Mouse (Mus musculus) embryonic facial prominence, embryonic 14.5 days (tissue): ENCODE data around the gene Col6a5. TPM values are rescaled to one million over a fixed set of nuclear protein-coding genes. Genes with fewer than 3 reads are reported as not detected.

Experiments
- ATAC-seq: fragments of 200-750 bp; cut with Nextera tagmentation; 2 replicates; pipeline ENCODE4 v1.8.0; 2017; ENCODE audit warnings: low read depth, moderate number of reproducible peaks, moderate TSS enrichment
- DNase-seq: peaks from one replicate; pipeline ENCODE4 v3.0.0-alpha.2; 2015; ENCODE audit warnings: low spot score
- H3K27ac ChIP-seq: fragments of 300-500 bp; sonication (generic); replicated peaks from 2 replicates; pipeline ENCODE4 v1.5.1; 2014; ENCODE audit warnings: low read depth, mild to moderate bottlenecking, low read length, moderate library complexity
- H3K27me3 ChIP-seq: fragments of 300-500 bp; sonication (generic); replicated peaks from 2 replicates; pipeline ENCODE4 v1.6.1; 2014; ENCODE audit warnings: low read length; ENCODE audit not compliant: control insufficient read depth, insufficient read depth
- H3K36me3 ChIP-seq: fragments of 300-500 bp; sonication (generic); 2 replicates; pipeline ENCODE4 v1.6.1; 2014; ENCODE audit warnings: low read length, mixed read lengths; ENCODE audit not compliant: control insufficient read depth, insufficient read depth
- H3K4me1 ChIP-seq: fragments of 300-500 bp; sonication (generic); 2 replicates; pipeline ENCODE4 v1.6.1; 2014; ENCODE audit warnings: antibody characterized with exemption, low read length; ENCODE audit not compliant: control insufficient read depth, insufficient read depth
- H3K4me2 ChIP-seq: fragments of 300-500 bp; sonication (generic); 2 replicates; pipeline ENCODE4 v1.6.1; 2014; ENCODE audit warnings: low read depth, mild to moderate bottlenecking, low read length, moderate library complexity, mixed read lengths
- H3K4me3 ChIP-seq: fragments of 300-500 bp; sonication (generic); 2 replicates; pipeline ENCODE4 v1.5.1; 2014; ENCODE audit warnings: low read depth, mild to moderate bottlenecking, low read length
- H3K9ac ChIP-seq: fragments of 300-500 bp; sonication (generic); 2 replicates; pipeline ENCODE4 v1.6.1; 2014; ENCODE audit warnings: low read depth, mild to moderate bottlenecking, low read length, moderate library complexity, mixed read lengths
- H3K9me3 ChIP-seq: fragments of 300-500 bp; sonication (generic); 2 replicates; pipeline ENCODE4 v1.6.1; 2016; ENCODE audit warnings: low read length; ENCODE audit not compliant: control insufficient read depth
- WGBS: fragments of 180-500 bp; shearing (Covaris S2); extraction: QIAGEN DNeasy Blood & Tissue Kit; methylation state at CpG from one replicate; pipeline ENCODE4 v1.1.7; 2014; 5-methylcytosine and 5-hydroxymethylcytosine counted together
- polyA plus RNA-seq: library from polyadenylated mRNA; unstranded; fragments of >200 nt; fragmentation: Nextera tagmentation; extraction: Ambion mirVana; gene quantifications from 2 replicates; pipeline ENCODE4 v1.2.1, GENCODE M21; 2014

The Col6a5 gene
- polyA plus RNA-seq, 1 experiment from 2014 or later: 0.17 TPM

GRCm38 (mm10) chr9:105827791-105828385 is 132.6 kb downstream of the Col6a5 start, which contains the start of gene Col6a6:
Gene Col6a6 (minus strand): TSS chr9:105828160.
- H3K27me3 ChIP-seq: no peaks in the 10 kb centered on the region
- H3K4me3 ChIP-seq: peak within 1 kb of the TSS; percentile 21
- H3K4me2 ChIP-seq: peak within 1 kb of the TSS; percentile 49
- WGBS: 14% methylated on average over 19 of the region's 20 CpGs
- DNase-seq: peak; percentile 34
- no peak within 1 kb of the TSS for H3K27ac ChIP-seq
- no peaks in the 10 kb centered on the region for H3K9me3 ChIP-seq
- H3K36me3 ChIP-seq: no peaks in the 10 kb centered on the region
- ATAC-seq: 0 out of 2 replicates have a peak, but pooled peaks have one; percentile 37
- H3K4me1 ChIP-seq: peaks cover 10% of the 10 kb centered on the region
- peak within 1 kb of the TSS; percentile 45 for H3K9ac ChIP-seq

GRCm38 (mm10) chr9:105827076-105827647 is 133.3 kb downstream of the Col6a5 start:
- H3K4me2 ChIP-seq: peak overlapping the region; percentile 24
- WGBS: 52% methylated on average over 8 of the region's 8 CpGs
- no peak overlapping the region for H3K9ac ChIP-seq
- peaks cover 10% of the 10 kb centered on the region for H3K4me1 ChIP-seq
- no peak for DNase-seq
- H3K27ac ChIP-seq: no peak overlapping the region
- H3K27me3 ChIP-seq: no peaks in the 10 kb centered on the region
- H3K36me3 ChIP-seq: no peaks in the 10 kb centered on the region
- H3K4me3 ChIP-seq: no peak overlapping the region
- ATAC-seq: no peak
- H3K9me3 ChIP-seq: no peaks in the 10 kb centered on the region

DNA sequence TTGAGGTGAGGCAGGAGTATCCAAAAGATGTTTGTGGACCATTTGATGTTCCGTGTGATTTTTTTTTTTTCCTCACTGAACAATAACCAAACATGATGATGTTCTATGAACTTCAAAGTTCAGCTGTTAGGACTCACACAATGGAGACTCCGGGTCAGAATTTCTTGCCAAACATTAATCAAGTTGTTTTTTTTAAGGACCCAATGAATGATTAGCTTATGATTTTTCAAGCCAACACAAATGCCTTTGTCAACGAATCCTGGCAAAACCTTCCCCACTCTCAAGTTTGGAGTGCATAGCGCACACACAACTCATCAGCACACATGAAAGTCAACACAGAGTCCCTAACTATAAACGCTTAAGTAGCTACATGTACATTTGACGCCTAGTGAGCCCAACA is 139.7 kb downstream of the Col6a5 start:
- H3K9ac ChIP-seq: no peak overlapping the region
- no peak for ATAC-seq
- no peak for DNase-seq
- H3K27ac ChIP-seq: no peak overlapping the region
- H3K27me3 ChIP-seq: no peaks in the 10 kb centered on the region
- no peaks in the 10 kb centered on the region for H3K4me1 ChIP-seq
- no peak overlapping the region for H3K4me3 ChIP-seq
- H3K36me3 ChIP-seq: no peaks in the 10 kb centered on the region
- no peak overlapping the region for H3K4me2 ChIP-seq
- 85% methylated on average over 6 of the region's 6 CpGs for WGBS
- no peaks in the 10 kb centered on the region for H3K9me3 ChIP-seq

GRCm38 (mm10) chr9:105819155-105819709 is 141.2 kb downstream of the Col6a5 start:
- 74% methylated on average over 29 of the region's 29 CpGs for WGBS

GRCm38 (mm10) chr9:105814436-105814835 is 146.0 kb downstream of the Col6a5 start:
- H3K27me3 ChIP-seq: no peaks in the 10 kb centered on the region
- H3K27ac ChIP-seq: no peak overlapping the region
- DNase-seq (no peak), ATAC-seq (no peak)
- H3K9ac ChIP-seq: no peak overlapping the region
- 87% methylated on average over 5 of the region's 5 CpGs for WGBS
- 0 out of 2 replicates have a peak, but pooled peaks cover 4% of the 10 kb centered on the region for H3K4me1 ChIP-seq
- no peak overlapping the region for H3K4me3 ChIP-seq
- H3K4me2 ChIP-seq: no peak overlapping the region
- H3K36me3 ChIP-seq: no peaks in the 10 kb centered on the region
- H3K9me3 ChIP-seq: no peaks in the 10 kb centered on the region

More at GRCm38 (mm10) chr9:105819155-105819709, 141.2 kb downstream of the Col6a5 start:
- no peak overlapping the region for H3K4me3 ChIP-seq
- H3K36me3 ChIP-seq: no peaks in the 10 kb centered on the region
- no peak for DNase-seq
- H3K27ac ChIP-seq: no peak overlapping the region
- H3K9me3 ChIP-seq: no peaks in the 10 kb centered on the region
- H3K4me1 ChIP-seq: no peaks in the 10 kb centered on the region
- no peak overlapping the region for H3K9ac ChIP-seq
- no peak for ATAC-seq
- H3K27me3 ChIP-seq: no peaks in the 10 kb centered on the region
- H3K4me2 ChIP-seq: no peak overlapping the region

DNA sequence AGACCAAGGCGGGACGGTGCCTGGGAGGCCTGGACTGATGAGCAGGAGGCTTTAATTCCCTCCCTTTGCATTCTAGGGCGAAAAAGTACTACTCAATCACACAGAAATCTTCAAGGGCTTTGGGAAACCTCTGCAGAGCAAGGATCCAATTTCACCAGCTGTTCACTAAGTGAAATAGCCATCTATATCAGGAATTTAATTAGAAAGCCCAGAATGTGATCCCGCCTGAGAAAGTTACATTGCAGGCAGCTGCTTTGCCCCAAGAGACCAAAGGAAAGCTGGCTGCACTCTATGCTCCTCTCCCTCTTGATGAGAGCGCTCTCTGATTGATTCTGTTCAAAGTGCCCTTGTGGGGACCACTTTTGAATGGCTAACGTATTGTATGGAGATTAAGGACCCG is 149.0 kb downstream of the Col6a5 start:
- no peaks in the 10 kb centered on the region for H3K27me3 ChIP-seq
- H3K9me3 ChIP-seq: no peaks in the 10 kb centered on the region
- WGBS: 33% methylated on average over 7 of the region's 7 CpGs
- DNase-seq (peak; percentile 80), ATAC-seq (peak; percentile 80; the same call in 1 of the 2 replicates)
- H3K4me3 ChIP-seq: no peak overlapping the region
- H3K4me2 ChIP-seq: no peak overlapping the region
- 0 out of 2 replicates have a peak, but pooled peaks cover 4% of the 10 kb centered on the region for H3K4me1 ChIP-seq
- no peaks in the 10 kb centered on the region for H3K36me3 ChIP-seq
- H3K9ac ChIP-seq: no peak overlapping the region
- no peak overlapping the region for H3K27ac ChIP-seq

GRCm38 (mm10) chr9:105808920-105809505 is 151.4 kb downstream of the Col6a5 start:
- no peak overlapping the region for H3K9ac ChIP-seq
- no peaks in the 10 kb centered on the region for H3K27me3 ChIP-seq
- H3K9me3 ChIP-seq: no peaks in the 10 kb centered on the region
- H3K4me2 ChIP-seq: no peak overlapping the region
- H3K4me3 ChIP-seq: no peak overlapping the region
- ATAC-seq (no peak), DNase-seq (no peak)
- WGBS: 84% methylated on average over 17 of the region's 17 CpGs
- 0 out of 2 replicates have a peak, but pooled peaks cover 4% of the 10 kb centered on the region for H3K4me1 ChIP-seq
- H3K27ac ChIP-seq: no peak overlapping the region
- H3K36me3 ChIP-seq: no peaks in the 10 kb centered on the region
